Mouse (Mus musculus): Measurements from ENCODE around the gene Cox6a1.
A peak's percentile ranks its signal among the peaks of the same experiment; 100 is the strongest.

DNA sequence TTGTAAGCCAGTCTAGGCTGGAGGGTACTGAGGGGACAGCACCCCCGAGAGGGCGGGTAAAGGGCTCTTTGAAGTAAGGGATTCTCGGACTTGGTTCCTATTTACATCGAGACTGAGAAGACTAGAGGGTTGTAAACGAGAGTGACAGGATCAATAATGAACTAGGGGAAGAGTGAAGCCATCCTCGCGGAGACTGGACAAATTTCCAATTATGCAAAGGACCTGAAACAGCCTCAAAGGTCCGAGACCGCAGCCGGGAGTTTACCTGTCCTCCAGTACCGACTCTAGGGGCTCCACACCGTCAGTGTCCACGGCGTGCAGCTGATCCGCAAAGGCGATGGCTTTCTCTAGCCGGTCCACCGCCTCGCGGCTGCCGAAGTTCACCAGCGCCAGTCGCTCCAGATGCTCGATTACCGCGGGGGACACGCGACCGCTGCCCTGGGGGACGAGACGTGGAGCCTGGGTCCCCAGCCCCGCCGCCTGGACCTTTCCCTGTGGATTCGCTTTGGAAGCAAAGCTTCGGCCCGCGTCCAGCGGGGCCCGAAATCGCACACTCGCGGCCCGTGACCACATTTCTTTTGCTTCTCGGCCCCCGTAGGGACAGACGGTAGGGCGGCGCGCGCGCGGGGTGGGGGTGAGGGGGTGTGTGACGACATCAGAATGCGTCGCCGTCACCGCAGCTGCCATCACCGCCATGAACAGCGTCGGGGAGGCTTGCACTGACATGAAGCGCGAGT, 8.0 kb downstream of the Cox6a1 start, which contains the start of the genes Gatc and Triap1:
- TF ChIP-seq CTCF (IDR thresholded peaks at IDR 0.05; ENCODE audit: low read depth, low read length) (no peak), POLR2A (IDR thresholded peaks at IDR 0.05; ENCODE audit: insufficient read depth, low read length) (peak; percentile 34)

Measured in ES-Bruce4 (cell line).